Mouse (Mus musculus) forebrain, embryonic 14.5 days (tissue): ENCODE measurements around the gene Gm11549. TPM values are rescaled to one million over a fixed set of nuclear protein-coding genes. Genes with fewer than 3 reads are reported as not detected.

Experiments used
- ATAC-seq: fragments of 200-750 bp; cut with Nextera tagmentation; 2 replicates; pipeline ENCODE4 v1.8.0; 2017; ENCODE audit warnings: mild to moderate bottlenecking, moderate library complexity
- DNase-seq: peaks from one replicate; pipeline ENCODE4 v3.0.0-alpha.2; 2015; ENCODE audit warnings: low spot score
- H3K27ac ChIP-seq: fragments of 300-500 bp; sonication (generic); 2 replicates; pipeline ENCODE4 v1.5.1; 2014; ENCODE audit warnings: low read depth, mild to moderate bottlenecking, control low read depth, low read length, moderate library complexity
- H3K27me3 ChIP-seq: fragments of 300-500 bp; sonication (generic); replicated peaks from 2 replicates; pipeline ENCODE4 v1.6.1; 2014; ENCODE audit warnings: low read length, control low read depth, mixed read lengths; ENCODE audit not compliant: control insufficient read depth, insufficient read depth
- H3K36me3 ChIP-seq: fragments of 300-500 bp; sonication (generic); 2 replicates; pipeline ENCODE4 v1.6.1; 2014; ENCODE audit warnings: low read length, control low read depth; ENCODE audit not compliant: control insufficient read depth, insufficient read depth
- H3K4me1 ChIP-seq: fragments of 300-500 bp; sonication (generic); 2 replicates; pipeline ENCODE4 v1.6.1; 2014; ENCODE audit warnings: antibody characterized with exemption, low read length, control low read depth; ENCODE audit not compliant: control insufficient read depth, insufficient read depth
- H3K4me2 ChIP-seq: fragments of 300-500 bp; sonication (generic); 2 replicates; pipeline ENCODE4 v1.6.1; 2014; ENCODE audit warnings: mild to moderate bottlenecking, control low read depth, low read length
- H3K4me3 ChIP-seq: fragments of 300-500 bp; sonication (generic); 2 replicates; pipeline ENCODE4 v1.5.1; 2014; ENCODE audit warnings: low read depth, low read length, control low read depth
- H3K9ac ChIP-seq: fragments of 300-500 bp; sonication (generic); 2 replicates; pipeline ENCODE4 v1.6.1; 2014; ENCODE audit warnings: mild to moderate bottlenecking, low read length, control low read depth, moderate library complexity
- H3K9me3 ChIP-seq: fragments of 300-500 bp; sonication (generic); replicated peaks from 2 replicates; pipeline ENCODE4 v1.6.1; 2016; ENCODE audit warnings: low read length, control low read depth, mixed read lengths; ENCODE audit not compliant: control insufficient read depth
- WGBS: fragments of 180-500 bp; shearing (Covaris S2); extraction: QIAGEN DNeasy Blood & Tissue Kit; methylation state at CpG from one replicate; pipeline ENCODE4 v1.1.7; 2014; 5-methylcytosine and 5-hydroxymethylcytosine counted together
- microRNA-seq: library from miRNA; unstranded; fragments of <30 nt; microRNA quantifications from one replicate; pipeline ENCODE4, GENCODE M21; 2016
- polyA plus RNA-seq: library from polyadenylated mRNA; unstranded; fragments of >200 nt; fragmentation: Nextera tagmentation; extraction: Ambion mirVana; gene quantifications from 2 replicates; pipeline ENCODE4 v1.2.1, GENCODE M21; 2014

Gm11549 gene
- polyA plus RNA-seq, 1 experiment from 2014 or later = 0.10 TPM

- H3K27ac ChIP-seq = no peak overlapping the region
- no peaks in the 10 kb centered on the region for H3K9me3 ChIP-seq
- DNase-seq (no peak), ATAC-seq (no peak)
- no peak overlapping the region for H3K4me2 ChIP-seq
- H3K36me3 ChIP-seq = no peaks in the 10 kb centered on the region
- H3K9ac ChIP-seq = no peak overlapping the region
- H3K4me1 ChIP-seq = no peaks in the 10 kb centered on the region
- WGBS = 63% methylated on average over 2 of the region's 2 CpGs
- H3K4me3 ChIP-seq = no peak overlapping the region
- H3K27me3 ChIP-seq = no peaks in the 10 kb centered on the region
Measured at GRCm38 (mm10) chr3:36468871-36469270, 52.7 kb downstream of the Gm11549 start.

- no peaks in the 10 kb centered on the region for H3K36me3 ChIP-seq
- ATAC-seq = no peak
- H3K9me3 ChIP-seq = no peaks in the 10 kb centered on the region
- H3K9ac ChIP-seq = no peak overlapping the region
- no peaks in the 10 kb centered on the region for H3K4me1 ChIP-seq
- H3K27ac ChIP-seq = no peak overlapping the region
- 95% methylated on average over 7 of the region's 7 CpGs for WGBS
- no peak overlapping the region for H3K4me2 ChIP-seq
- no peak overlapping the region for H3K4me3 ChIP-seq
- H3K27me3 ChIP-seq = no peaks in the 10 kb centered on the region
- no peak for DNase-seq
Measured at GRCm38 (mm10) chr3:36467632-36468031, 54.0 kb downstream of the Gm11549 start.

DNA sequence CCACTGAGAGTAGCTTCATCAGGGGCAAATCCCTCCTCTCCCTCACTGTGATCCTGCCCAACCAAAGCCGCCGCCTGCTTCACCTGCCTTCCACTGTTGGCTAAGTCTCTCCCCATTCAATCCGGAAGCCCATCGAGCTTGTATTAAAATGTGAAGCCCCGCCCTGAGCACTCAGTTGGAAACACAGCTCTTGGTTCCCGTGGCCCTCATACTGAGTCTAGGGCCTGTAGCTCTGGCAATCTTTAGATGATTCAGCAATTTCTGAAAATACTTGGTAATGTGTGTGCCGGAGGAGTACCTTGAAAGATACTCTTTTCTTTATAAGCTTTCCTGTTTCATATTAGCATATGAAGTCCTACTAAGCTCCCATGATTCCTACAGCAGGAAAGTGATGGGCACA is 56.1 kb downstream of the Gm11549 start:
- Histone ChIP-seq H3K4me3 (no peak overlapping the region), H3K9me3 (no peaks in the 10 kb centered on the region), H3K36me3 (no peaks in the 10 kb centered on the region), H3K27ac (no peak overlapping the region), H3K4me1 (no peaks in the 10 kb centered on the region), H3K4me2 (no peak overlapping the region), H3K9ac (no peak overlapping the region), H3K27me3 (no peaks in the 10 kb centered on the region)
- 53% methylated on average over 7 of the region's 7 CpGs for WGBS
- DNase-seq (no peak), ATAC-seq (no peak)

Small RNAs within 50 kb of the gene (microRNA-seq; reads per million reads assigned to microRNA genes)
- gene Mir7009 = not detected

Other genes starting within 250 kb of the Gm11549 start
- gene Anxa5, start 45.9 kb downstream of the Gm11549 start, polyA plus RNA-seq = 62.7 and 65.8 TPM in 2 replicates
- gene 1810062G17Rik, start 45.9 kb downstream of the Gm11549 start, polyA plus RNA-seq = 0.25 TPM in 1 of 2 replicates, not detected in the other
- gene Exosc9, start 30.8 kb upstream of the Gm11549 start, polyA plus RNA-seq = 92.1 and 93.0 TPM in 2 replicates
- gene Ccna2, start 50.3 kb upstream of the Gm11549 start, polyA plus RNA-seq = 116 and 143 TPM in 2 replicates
- 16.6 and 20.2 TPM in 2 replicates for gene Bbs7, start 91.7 kb upstream of the Gm11549 start, polyA plus RNA-seq
- gene Trpc3, start 168.4 kb upstream of the Gm11549 start, polyA plus RNA-seq = 4.8 and 5.6 TPM in 2 replicates